Mouse (Mus musculus): ENCODE data around the gene Ppm1l. TPM values are rescaled to one million over a fixed set of nuclear protein-coding genes. Genes with fewer than 3 reads are reported as not detected.

Gene Ppm1l
- polyA plus RNA-seq, 1 experiment from 2014 or later = 23.6 TPM

- 85% methylated on average over 1 of the region's 1 CpGs for WGBS
- no peaks in the 10 kb centered on the region for H3K9me3 ChIP-seq
- no peak overlapping the region for H3K9ac ChIP-seq
- no peaks in the 10 kb centered on the region for H3K27me3 ChIP-seq
- no peak overlapping the region for H3K4me3 ChIP-seq (replicated peaks)
- no peaks in the 10 kb centered on the region for H3K36me3 ChIP-seq (replicated peaks)
- no peak for ATAC-seq (ENCODE audit: low FRiP score)
- H3K4me1 ChIP-seq = no peaks in the 10 kb centered on the region
- H3K27ac ChIP-seq = no peak overlapping the region
- H3K4me2 ChIP-seq = no peak overlapping the region
Measured at GRCm38 (mm10) chr3:69606923-69607322, 290.3 kb downstream of the Ppm1l start.

- Histone ChIP-seq H3K27ac (no peak overlapping the region), H3K4me2 (no peak overlapping the region), H3K27me3 (no peaks in the 10 kb centered on the region), H3K9ac (no peak overlapping the region), H3K4me3 (replicated peaks) (no peak overlapping the region), H3K4me1 (no peaks in the 10 kb centered on the region), H3K36me3 (replicated peaks) (no peaks in the 10 kb centered on the region; the same call in 1 of the 2 replicates), H3K9me3 (0 out of 2 replicates have a peak, but pooled peaks cover 3% of the 10 kb centered on the region)
- 71% methylated on average over 1 of the region's 1 CpGs for WGBS
- ATAC-seq (ENCODE audit: low FRiP score) = no peak
Measured at GRCm38 (mm10) chr3:69607468-69607867, 290.8 kb downstream of the Ppm1l start.

GRCm38 (mm10) chr3:69607909-69608308 lies 291.2 kb downstream of the Ppm1l start:
- no peaks in the 10 kb centered on the region for H3K4me1 ChIP-seq
- no peak overlapping the region for H3K27ac ChIP-seq
- 91% methylated on average over 5 of the region's 5 CpGs for WGBS
- H3K4me2 ChIP-seq = no peak overlapping the region
- no peaks in the 10 kb centered on the region; the same call in 1 of the 2 replicates for H3K36me3 ChIP-seq (replicated peaks)
- no peak overlapping the region for H3K9ac ChIP-seq
- H3K9me3 ChIP-seq = peaks cover 7% of the 10 kb centered on the region; the same call in 1 of the 2 replicates
- H3K27me3 ChIP-seq = no peaks in the 10 kb centered on the region
- ATAC-seq (ENCODE audit: low FRiP score) = no peak
- H3K4me3 ChIP-seq (replicated peaks) = no peak overlapping the region

Other genes with a start within 250 kb of the Ppm1l start
- 53.3 and 56.6 TPM in 2 replicates for gene Kpna4, start 189.7 kb upstream of the Ppm1l start, polyA plus RNA-seq (2016; fragmentation: Nextera tagmentation; extraction: Ambion mirVana)
- gene Arl14, start 94.4 kb upstream of the Ppm1l start, polyA plus RNA-seq (2016; fragmentation: Nextera tagmentation; extraction: Ambion mirVana) = not detected in 2 replicates